Mouse (Mus musculus) intestine, postnatal 0 days (tissue): Measurements from ENCODE around the gene Rab11fip3. TPM values are rescaled to one million over a fixed set of nuclear protein-coding genes. Genes with fewer than 3 reads are reported as not detected.

ENCODE experiments used
- ATAC-seq: fragments of 200-750 bp; cut with Nextera tagmentation; 2 replicates; pipeline ENCODE4 v1.8.0; 2017; ENCODE audit warnings: mild to moderate bottlenecking, moderate TSS enrichment, moderate library complexity
- H3K27ac ChIP-seq: fragments of 300-500 bp; sonication (generic); 2 replicates; pipeline ENCODE4 v1.5.1; 2014; ENCODE audit warnings: mild to moderate bottlenecking, low read depth, low read length, moderate library complexity
- H3K27me3 ChIP-seq: fragments of 300-500 bp; sonication (generic); replicated peaks from 2 replicates; pipeline ENCODE4 v1.6.1; 2014; ENCODE audit warnings: low read length, mixed read lengths; ENCODE audit not compliant: control insufficient read depth, insufficient read depth
- H3K36me3 ChIP-seq: fragments of 300-500 bp; sonication (generic); 2 replicates; pipeline ENCODE4 v1.6.1; 2014; ENCODE audit warnings: mild to moderate bottlenecking, moderate library complexity; ENCODE audit not compliant: control insufficient read depth, insufficient read depth
- H3K4me1 ChIP-seq: fragments of 300-500 bp; sonication (generic); replicated peaks from 2 replicates; pipeline ENCODE4 v1.6.1; 2014; ENCODE audit warnings: antibody characterized with exemption, low read length, mixed read lengths; ENCODE audit not compliant: control insufficient read depth, insufficient read depth
- H3K4me2 ChIP-seq: fragments of 300-500 bp; sonication (generic); replicated peaks from 2 replicates; pipeline ENCODE4 v1.6.1; 2014; ENCODE audit warnings: low read depth, mild to moderate bottlenecking, moderate library complexity
- H3K4me3 ChIP-seq: fragments of 300-500 bp; sonication (generic); 2 replicates; pipeline ENCODE4 v1.5.1; 2014; ENCODE audit warnings: low read depth, low read length
- H3K9ac ChIP-seq: fragments of 300-500 bp; sonication (generic); 2 replicates; pipeline ENCODE4 v1.6.1; 2014; ENCODE audit warnings: mild to moderate bottlenecking, low read depth, low read length
- H3K9me3 ChIP-seq: fragments of 300-500 bp; sonication (generic); 2 replicates; pipeline ENCODE4 v1.6.1; 2016; ENCODE audit warnings: mixed run types; ENCODE audit not compliant: control insufficient read depth
- CTCF ChIP-seq: sonication (generic); IDR thresholded peaks from 2 replicates; pipeline ENCODE4 v1.5.1; 2016; ENCODE audit warnings: low read depth, mild to moderate bottlenecking, control low read depth, antibody characterized with exemption, moderate library complexity
- WGBS: fragments of 180-500 bp; shearing (Covaris S2); extraction: QIAGEN DNeasy Blood & Tissue Kit; methylation state at CpG from one replicate; pipeline ENCODE4 v1.1.7; 2014; 5-methylcytosine and 5-hydroxymethylcytosine counted together
- polyA plus RNA-seq: library from polyadenylated mRNA; unstranded; fragments of >200 nt; fragmentation: Nextera tagmentation; extraction: Ambion mirVana; gene quantifications from 2 replicates; pipeline ENCODE4 v1.2.1, GENCODE M21; 2015

The Rab11fip3 gene
- polyA plus RNA-seq, 1 experiment from 2014 or later: 32.3 TPM

- H3K27ac ChIP-seq: peak overlapping the region; percentile 98
These were observed 44.7 kb upstream of the Rab11fip3 start for GRCm38 (mm10) chr17:26114061-26114460.

GRCm38 (mm10) chr17:26113181-26113948, 44.0 kb upstream of the Rab11fip3 start, which contains the start of gene Tmem8:
Tmem8 (plus strand) TSS chr17:26113299.
- Histone ChIP-seq H3K4me2 (peak within 1 kb of the TSS; percentile 89), H3K27ac (peak within 1 kb of the TSS; percentile 98), H3K9ac (peak within 1 kb of the TSS; percentile 86), H3K4me3 (peak within 1 kb of the TSS; percentile 74), H3K36me3 (peaks cover 3% of the 10 kb centered on the region; the same call in 1 of the 2 replicates), H3K27me3 (peaks cover 22% of the 10 kb centered on the region), H3K9me3 (no peaks in the 10 kb centered on the region), H3K4me1 (peaks cover 3% of the 10 kb centered on the region; the same call in 1 of the 2 replicates)
- WGBS: under 1% methylated on average over 67 of the region's 75 CpGs
- ATAC-seq: peak; percentile 48
- TF ChIP-seq CTCF: peak; percentile 63

More at GRCm38 (mm10) chr17:26114061-26114460, 44.7 kb upstream of the Rab11fip3 start:
- Histone ChIP-seq H3K9me3 (no peaks in the 10 kb centered on the region), H3K4me3 (peak overlapping the region; percentile 74), H3K4me1 (peaks cover 3% of the 10 kb centered on the region; the same call in 1 of the 2 replicates), H3K4me2 (peak overlapping the region; percentile 89), H3K9ac (peak overlapping the region; percentile 86), H3K36me3 (peaks cover 3% of the 10 kb centered on the region; the same call in 1 of the 2 replicates), H3K27me3 (peaks cover 22% of the 10 kb centered on the region)
- no peak for TF ChIP-seq CTCF
- 6% methylated on average over 8 of the region's 8 CpGs for WGBS
- peak; percentile 18; the same call in 1 of the 2 replicates for ATAC-seq

GRCm38 (mm10) chr17:26112751-26113150, 43.4 kb upstream of the Rab11fip3 start:
- peaks cover 3% of the 10 kb centered on the region; the same call in 1 of the 2 replicates for H3K36me3 ChIP-seq
- H3K9me3 ChIP-seq: no peaks in the 10 kb centered on the region
- no peak for TF ChIP-seq CTCF
- H3K9ac ChIP-seq: no peak overlapping the region
- peaks cover 3% of the 10 kb centered on the region; the same call in 1 of the 2 replicates for H3K4me1 ChIP-seq
- 21% methylated on average over 14 of the region's 14 CpGs for WGBS
- H3K27ac ChIP-seq: peak overlapping the region; percentile 98; the same call in 1 of the 2 replicates
- peak overlapping the region; percentile 89 for H3K4me2 ChIP-seq
- peak overlapping the region; percentile 74 for H3K4me3 ChIP-seq
- peaks cover 22% of the 10 kb centered on the region for H3K27me3 ChIP-seq
- ATAC-seq: no peak

GRCm38 (mm10) chr17:26111722-26112121, 42.4 kb upstream of the Rab11fip3 start:
- Histone ChIP-seq H3K27ac (no peak overlapping the region), H3K4me3 (no peak overlapping the region), H3K36me3 (no peaks in the 10 kb centered on the region), H3K27me3 (peaks cover 22% of the 10 kb centered on the region), H3K9me3 (no peaks in the 10 kb centered on the region), H3K4me2 (no peak overlapping the region), H3K4me1 (peaks cover 3% of the 10 kb centered on the region; the same call in 1 of the 2 replicates), H3K9ac (no peak overlapping the region)
- no peak for ATAC-seq
- WGBS: 29% methylated on average over 4 of the region's 4 CpGs
- no peak for TF ChIP-seq CTCF

- H3K9me3 ChIP-seq: no peaks in the 10 kb centered on the region
- H3K4me2 ChIP-seq: no peak overlapping the region
- peaks cover 3% of the 10 kb centered on the region; the same call in 1 of the 2 replicates for H3K4me1 ChIP-seq
- H3K36me3 ChIP-seq: no peaks in the 10 kb centered on the region
- no peak for ATAC-seq
- 36% methylated on average over 4 of the region's 4 CpGs for WGBS
- no peak for TF ChIP-seq CTCF
- H3K4me3 ChIP-seq: no peak overlapping the region
- H3K27me3 ChIP-seq: peaks cover 22% of the 10 kb centered on the region
- no peak overlapping the region for H3K27ac ChIP-seq
- H3K9ac ChIP-seq: no peak overlapping the region
These were observed 41.7 kb upstream of the Rab11fip3 start for GRCm38 (mm10) chr17:26111024-26111423.

- peaks cover 22% of the 10 kb centered on the region for H3K27me3 ChIP-seq
- no peak overlapping the region for H3K4me2 ChIP-seq
- no peak overlapping the region for H3K4me3 ChIP-seq
- no peak overlapping the region for H3K9ac ChIP-seq
- 45% methylated on average over 4 of the region's 4 CpGs for WGBS
- no peak for ATAC-seq
- H3K9me3 ChIP-seq: no peaks in the 10 kb centered on the region
- no peaks in the 10 kb centered on the region for H3K36me3 ChIP-seq
- no peak for TF ChIP-seq CTCF
- no peaks in the 10 kb centered on the region for H3K4me1 ChIP-seq
- H3K27ac ChIP-seq: no peak overlapping the region
These were observed 40.8 kb upstream of the Rab11fip3 start for GRCm38 (mm10) chr17:26110156-26110555.
